Mouse (Mus musculus) heart, embryonic 11.5 days (tissue): Measurements from ENCODE around the gene Selenoh. TPM values are rescaled to one million over a fixed set of nuclear protein-coding genes. Genes with fewer than 3 reads are reported as not detected.
A peak's percentile ranks its signal among the peaks of the same experiment; 100 is the strongest.

Experiments used
- ATAC-seq: fragments of 200-750 bp; cut with Nextera tagmentation; replicated peaks from 2 replicates; pipeline ENCODE4 v1.8.0; 2017; ENCODE audit warnings: moderate library complexity; ENCODE audit not compliant: insufficient number of reproducible peaks, low FRiP score, low TSS enrichment
- H3K27ac ChIP-seq: fragments of 300-500 bp; sonication (generic); 2 replicates; pipeline ENCODE4 v1.5.1; 2014; ENCODE audit warnings: mild to moderate bottlenecking, low read depth, low read length
- H3K27me3 ChIP-seq: fragments of 300-500 bp; sonication (generic); 2 replicates; pipeline ENCODE4 v1.6.1; 2014; ENCODE audit warnings: mild to moderate bottlenecking, low read length, mixed read lengths; ENCODE audit not compliant: control insufficient read depth, insufficient read depth
- H3K36me3 ChIP-seq: fragments of 300-500 bp; sonication (generic); 2 replicates; pipeline ENCODE4 v1.6.1; 2014; ENCODE audit warnings: mild to moderate bottlenecking, low read length, moderate library complexity, mixed read lengths; ENCODE audit not compliant: control insufficient read depth, insufficient read depth
- H3K4me1 ChIP-seq: fragments of 300-500 bp; sonication (generic); 2 replicates; pipeline ENCODE4 v1.6.1; 2014; ENCODE audit warnings: low read length; ENCODE audit not compliant: control insufficient read depth, insufficient read depth
- H3K4me2 ChIP-seq: fragments of 300-500 bp; sonication (generic); 2 replicates; pipeline ENCODE4 v1.6.1; 2014; ENCODE audit warnings: mild to moderate bottlenecking, moderate library complexity
- H3K4me3 ChIP-seq: fragments of 300-500 bp; sonication (generic); 2 replicates; pipeline ENCODE4 v1.5.1; 2014; ENCODE audit warnings: low read depth, low read length
- H3K9ac ChIP-seq: fragments of 300-500 bp; sonication (generic); 2 replicates; pipeline ENCODE4 v1.6.1; 2014; ENCODE audit warnings: mild to moderate bottlenecking, low read depth, low read length, moderate library complexity
- H3K9me3 ChIP-seq: fragments of 300-500 bp; sonication (generic); replicated peaks from 2 replicates; pipeline ENCODE4 v1.6.1; 2016; ENCODE audit warnings: low read length; ENCODE audit not compliant: control insufficient read depth
- WGBS: fragments of 180-500 bp; shearing (Covaris S2); extraction: QIAGEN DNeasy Blood & Tissue Kit; methylation state at CpG from one replicate; pipeline ENCODE4 v1.1.7; 2014; ENCODE audit not compliant: insufficient replicate concordance; 5-methylcytosine and 5-hydroxymethylcytosine counted together
- polyA plus RNA-seq: library from polyadenylated mRNA; unstranded; fragments of >200 nt; fragmentation: Nextera tagmentation; extraction: Ambion mirVana; gene quantifications from 2 replicates; pipeline ENCODE4 v1.2.1, GENCODE M21; 2014

Gene Selenoh
- polyA plus RNA-seq, 1 experiment from 2014 or later, result 298 TPM

DNA sequence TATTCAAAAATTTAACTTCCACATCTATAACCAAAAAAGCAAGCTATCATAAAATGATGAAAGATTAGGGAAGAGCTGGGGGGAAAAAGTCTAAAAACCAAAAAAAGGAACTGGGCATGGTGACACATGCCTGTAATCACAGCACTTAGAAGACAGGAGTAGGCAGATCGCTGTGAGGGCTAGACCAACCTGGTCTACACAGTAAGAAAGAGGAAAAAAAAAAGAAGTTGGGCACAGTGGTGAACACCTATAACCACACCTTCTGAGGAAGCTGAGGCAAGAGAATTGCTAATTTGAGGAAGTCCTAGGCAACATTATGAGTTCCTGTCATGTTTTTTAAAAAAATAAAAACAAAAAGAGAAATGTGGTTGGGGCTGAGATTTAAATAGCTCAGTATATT is 14.7 kb downstream of the Selenoh start:
- H3K27me3 ChIP-seq, result no peaks in the 10 kb centered on the region
- H3K4me2 ChIP-seq, result no peak overlapping the region
- H3K4me1 ChIP-seq, result no peaks in the 10 kb centered on the region
- no peak overlapping the region for H3K27ac ChIP-seq
- H3K9me3 ChIP-seq, result no peaks in the 10 kb centered on the region
- H3K9ac ChIP-seq, result no peak overlapping the region
- H3K36me3 ChIP-seq, result no peaks in the 10 kb centered on the region
- no peak for ATAC-seq
- no peak overlapping the region for H3K4me3 ChIP-seq
- WGBS, result 63% methylated on average over 1 of the region's 1 CpGs

- Histone ChIP-seq H3K36me3 (no peaks in the 10 kb centered on the region), H3K9me3 (no peaks in the 10 kb centered on the region), H3K27me3 (no peaks in the 10 kb centered on the region), H3K27ac (no peak overlapping the region), H3K4me3 (no peak overlapping the region), H3K4me1 (no peaks in the 10 kb centered on the region), H3K9ac (no peak overlapping the region), H3K4me2 (no peak overlapping the region)
- no peak for ATAC-seq
These were observed 17.2 kb downstream of the Selenoh start for GRCm38 (mm10) chr2:84653354-84653753.

DNA sequence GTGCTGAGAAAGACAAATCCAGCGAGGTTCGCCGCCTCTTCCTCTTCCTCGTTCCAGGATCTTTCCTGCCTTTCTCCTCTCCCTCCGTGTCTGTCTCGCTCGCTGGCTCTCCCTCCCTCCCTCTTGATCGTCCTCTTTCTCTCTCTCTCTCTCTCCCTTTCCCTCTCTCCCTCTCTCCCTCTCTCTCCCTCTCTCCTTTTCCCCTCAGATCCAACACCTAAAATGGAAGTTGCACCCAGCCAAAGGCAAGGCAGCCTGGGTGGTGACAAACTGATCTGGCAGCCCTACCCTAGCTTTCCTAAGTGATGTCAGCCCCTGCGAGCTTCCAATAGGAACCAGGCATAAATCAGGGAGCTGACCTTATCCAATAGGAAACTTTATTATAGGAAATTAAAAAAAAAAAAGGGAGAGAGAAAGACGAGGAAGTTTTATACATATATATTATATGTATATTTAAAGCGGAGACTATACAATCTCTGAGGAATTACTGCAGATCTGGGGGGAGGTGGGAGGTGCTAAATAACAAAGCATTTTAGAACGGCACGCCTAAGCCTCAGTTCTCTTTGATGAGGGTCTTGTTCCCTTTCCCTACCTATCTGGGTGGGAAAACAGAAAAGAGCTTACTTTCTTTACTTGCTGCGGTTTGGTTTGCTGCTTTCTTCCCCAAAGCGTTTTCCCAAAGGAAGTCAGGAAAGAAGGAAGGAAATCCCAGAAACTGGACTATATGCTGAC is 19.9 kb downstream of the Selenoh start, which contains the start of gene Ctnnd1:
Gene Ctnnd1 (minus strand): TSS at position 302 of the 732 bp plus-strand sequence.
- peak within 1 kb of the TSS; percentile 76 for H3K4me3 ChIP-seq
- H3K36me3 ChIP-seq, result no peaks in the 10 kb centered on the region
- H3K4me2 ChIP-seq, result peak within 1 kb of the TSS; percentile 63
- peak within 1 kb of the TSS; percentile 94 for H3K9ac ChIP-seq
- WGBS, result under 1% methylated on average over 15 of the region's 15 CpGs
- peak; percentile 94 for ATAC-seq
- peaks cover 15% of the 10 kb centered on the region for H3K4me1 ChIP-seq
- no peaks in the 10 kb centered on the region for H3K9me3 ChIP-seq
- H3K27ac ChIP-seq, result peak within 1 kb of the TSS; percentile 98
- no peaks in the 10 kb centered on the region for H3K27me3 ChIP-seq

DNA sequence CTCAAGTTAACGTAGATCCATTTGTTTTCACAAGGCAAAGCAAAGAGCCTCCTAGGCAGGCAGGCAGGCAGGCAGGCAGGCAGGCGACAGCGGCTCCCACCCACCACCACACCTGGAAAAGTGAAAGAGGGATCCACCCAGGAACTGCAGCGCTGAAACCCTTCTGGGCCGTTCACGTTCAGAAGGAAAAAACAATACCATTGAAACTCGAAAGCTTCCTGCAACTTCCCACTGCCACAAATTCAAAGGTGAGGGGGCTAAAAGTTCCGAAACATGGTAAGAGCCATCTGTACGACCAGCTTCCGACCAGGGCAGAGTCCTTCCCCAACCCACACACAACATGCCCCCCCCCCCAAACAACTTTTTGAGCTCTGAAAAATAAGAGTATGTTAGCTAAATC is 20.9 kb downstream of the Selenoh start:
- peak overlapping the region; percentile 94 for H3K9ac ChIP-seq
- under 1% methylated on average over 10 of the region's 10 CpGs for WGBS

DNA sequence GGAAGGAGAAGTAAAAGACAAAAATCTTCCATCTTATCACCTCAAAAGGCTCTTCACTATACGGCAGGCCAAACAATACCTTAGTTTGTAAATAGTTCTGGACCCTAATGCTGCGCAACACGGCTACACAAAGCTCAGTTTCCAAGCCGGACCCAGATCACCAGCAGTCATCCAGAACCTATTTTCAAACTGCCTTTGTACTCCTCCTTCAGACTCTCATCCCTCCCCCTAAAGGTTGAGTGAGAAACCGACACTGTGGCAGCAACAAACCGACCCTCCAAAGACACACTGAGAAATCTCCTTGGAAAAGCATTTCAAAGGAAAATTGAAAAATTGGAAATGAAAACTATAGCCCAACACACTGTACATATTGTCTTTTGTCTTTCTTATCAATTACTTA is 22.2 kb downstream of the Selenoh start:
- H3K27me3 ChIP-seq, result no peaks in the 10 kb centered on the region
- H3K4me1 ChIP-seq, result peaks cover 21% of the 10 kb centered on the region
- WGBS, result 27% methylated on average over 6 of the region's 6 CpGs
- H3K4me2 ChIP-seq, result peak overlapping the region; percentile 63
- 0 out of 2 replicates have a peak overlapping the region, but pooled peaks have one; percentile 22 for H3K27ac ChIP-seq
- H3K36me3 ChIP-seq, result no peaks in the 10 kb centered on the region
- no peaks in the 10 kb centered on the region for H3K9me3 ChIP-seq
- H3K4me3 ChIP-seq, result peak overlapping the region; percentile 76
- ATAC-seq, result no peak
- H3K9ac ChIP-seq, result peak overlapping the region; percentile 61

More for the DNA sequence above, 20.9 kb downstream of the Selenoh start:
- H3K4me3 ChIP-seq, result peak overlapping the region; percentile 76
- peaks cover 15% of the 10 kb centered on the region for H3K4me1 ChIP-seq
- no peak for ATAC-seq
- no peaks in the 10 kb centered on the region for H3K9me3 ChIP-seq
- H3K36me3 ChIP-seq, result no peaks in the 10 kb centered on the region
- peak overlapping the region; percentile 98 for H3K27ac ChIP-seq
- peak overlapping the region; percentile 63 for H3K4me2 ChIP-seq
- no peaks in the 10 kb centered on the region for H3K27me3 ChIP-seq

- no peaks in the 10 kb centered on the region for H3K27me3 ChIP-seq
- peaks cover 30% of the 10 kb centered on the region for H3K4me1 ChIP-seq
- no peak overlapping the region for H3K27ac ChIP-seq
- H3K36me3 ChIP-seq, result no peaks in the 10 kb centered on the region
- H3K9ac ChIP-seq, result no peak overlapping the region
- WGBS, result 84% methylated on average over 6 of the region's 6 CpGs
- H3K9me3 ChIP-seq, result no peaks in the 10 kb centered on the region
- peak overlapping the region; percentile 63 for H3K4me2 ChIP-seq
- 0 out of 2 replicates have a peak overlapping the region, but pooled peaks have one; percentile 5 for H3K4me3 ChIP-seq
- ATAC-seq, result no peak
These were observed 23.5 kb downstream of the Selenoh start for GRCm38 (mm10) chr2:84647051-84647568.

- H3K36me3 ChIP-seq, result no peaks in the 10 kb centered on the region
- peaks cover 35% of the 10 kb centered on the region for H3K4me1 ChIP-seq
- no peak for ATAC-seq
- H3K4me3 ChIP-seq, result no peak overlapping the region
- WGBS, result 71% methylated on average over 1 of the region's 1 CpGs
- H3K9ac ChIP-seq, result no peak overlapping the region
- H3K27me3 ChIP-seq, result no peaks in the 10 kb centered on the region
- H3K4me2 ChIP-seq, result peak overlapping the region; percentile 27
- H3K27ac ChIP-seq, result 0 out of 2 replicates have a peak overlapping the region, but pooled peaks have one; percentile 22
- no peaks in the 10 kb centered on the region for H3K9me3 ChIP-seq
These were observed 24.4 kb downstream of the Selenoh start for GRCm38 (mm10) chr2:84646138-84646537.

DNA sequence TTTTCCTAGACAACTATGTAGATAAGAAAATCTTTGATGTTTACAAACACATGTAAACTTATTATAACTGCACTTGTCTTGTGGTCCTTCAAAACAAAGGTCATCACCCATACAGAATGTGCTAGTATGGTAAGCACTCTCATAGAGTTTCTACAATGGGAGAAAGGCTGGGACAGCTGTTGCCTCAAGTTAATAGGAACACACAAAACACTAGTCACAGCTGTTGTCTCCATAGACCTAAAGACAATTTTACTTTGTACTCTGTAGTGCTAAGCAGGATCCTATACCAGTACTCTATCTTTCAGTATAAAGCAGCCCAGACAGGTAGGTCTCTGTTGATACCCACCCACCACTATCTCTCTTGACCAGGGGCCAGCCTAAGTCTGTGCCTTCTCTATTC is 29.7 kb downstream of the Selenoh start:
- Histone ChIP-seq H3K4me3 (no peak overlapping the region), H3K9ac (no peak overlapping the region), H3K27me3 (no peaks in the 10 kb centered on the region), H3K9me3 (no peaks in the 10 kb centered on the region), H3K4me1 (peaks cover 66% of the 10 kb centered on the region), H3K4me2 (no peak overlapping the region), H3K27ac (no peak overlapping the region), H3K36me3 (no peaks in the 10 kb centered on the region)
- no peak for ATAC-seq
